Mouse (Mus musculus) stomach, embryonic 15.5 days (tissue): ENCODE results near the gene Rab3c. TPM values are rescaled to one million over a fixed set of nuclear protein-coding genes. Genes with fewer than 3 reads are reported as not detected.

Experiments
- ATAC-seq: fragments of 200-750 bp; cut with Nextera tagmentation; 2 replicates; pipeline ENCODE4 v1.8.0; 2017; ENCODE audit warnings: low read depth, moderate number of reproducible peaks, moderate TSS enrichment; ENCODE audit not compliant: insufficient read depth, low FRiP score
- H3K27ac ChIP-seq: fragments of 300-500 bp; sonication (generic); 2 replicates; pipeline ENCODE4 v1.5.1; 2015; ENCODE audit warnings: mild to moderate bottlenecking, inconsistent platforms
- H3K27me3 ChIP-seq: fragments of 300-500 bp; sonication (generic); replicated peaks from 2 replicates; pipeline ENCODE4 v1.6.1; 2015; ENCODE audit warnings: inconsistent platforms
- H3K36me3 ChIP-seq: fragments of 300-500 bp; sonication (generic); 2 replicates; pipeline ENCODE4 v1.6.1; 2015; ENCODE audit warnings: inconsistent platforms
- H3K4me1 ChIP-seq: fragments of 300-500 bp; sonication (generic); 2 replicates; pipeline ENCODE4 v1.6.1; 2015; ENCODE audit warnings: inconsistent platforms
- H3K4me2 ChIP-seq: fragments of 300-500 bp; sonication (generic); 2 replicates; pipeline ENCODE4 v1.6.1; 2015; ENCODE audit warnings: mild to moderate bottlenecking, inconsistent platforms
- H3K4me3 ChIP-seq: fragments of 300-500 bp; sonication (generic); replicated peaks from 2 replicates; pipeline ENCODE4 v1.5.1; 2015; ENCODE audit warnings: inconsistent platforms
- H3K9ac ChIP-seq: fragments of 300-500 bp; sonication (generic); 2 replicates; pipeline ENCODE4 v1.6.1; 2015; ENCODE audit warnings: inconsistent platforms
- H3K9me3 ChIP-seq: fragments of 300-500 bp; sonication (generic); 2 replicates; pipeline ENCODE4 v1.6.1; 2016; ENCODE audit warnings: inconsistent platforms
- WGBS: fragments of 180-500 bp; shearing (Covaris S2); methylation state at CpG from one replicate; pipeline ENCODE4 v1.1.7; 2015; 5-methylcytosine and 5-hydroxymethylcytosine counted together
- polyA plus RNA-seq: library from polyadenylated mRNA; unstranded; fragments of >200 nt; fragmentation: Nextera tagmentation; extraction: Ambion mirVana; gene quantifications from 2 replicates; pipeline ENCODE4 v1.2.1, GENCODE M21; 2015

Gene Rab3c
- polyA plus RNA-seq, 1 experiment from 2014 or later: 4.8 TPM

DNA sequence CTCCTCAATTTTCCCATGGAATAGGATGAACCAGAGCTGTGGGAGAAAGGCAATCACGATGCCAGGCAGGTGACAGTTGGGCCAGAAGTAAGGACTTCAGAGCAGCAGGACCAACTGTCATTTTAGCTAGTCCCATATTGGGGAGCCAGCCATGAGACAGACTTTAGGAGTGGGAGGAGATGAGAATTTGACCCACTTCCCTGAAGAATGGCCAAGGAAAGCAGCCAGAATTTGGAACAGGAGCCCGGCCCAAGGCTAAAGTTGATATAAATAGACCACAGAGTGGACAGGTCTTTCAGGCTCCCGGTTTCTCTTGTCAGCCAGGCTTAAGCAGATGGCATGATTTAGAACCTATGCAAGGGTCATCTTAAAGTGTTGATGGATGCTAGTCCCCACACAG lies 213.6 kb downstream of the Rab3c start:
- 68% methylated on average over 3 of the region's 3 CpGs for WGBS
- Histone ChIP-seq H3K27me3 (no peaks in the 10 kb centered on the region), H3K36me3 (no peaks in the 10 kb centered on the region), H3K4me3 (no peak overlapping the region), H3K4me2 (no peak overlapping the region), H3K9ac (no peak overlapping the region), H3K27ac (no peak overlapping the region), H3K9me3 (no peaks in the 10 kb centered on the region), H3K4me1 (0 out of 2 replicates have a peak, but pooled peaks cover 5% of the 10 kb centered on the region)
- ATAC-seq: no peak

DNA sequence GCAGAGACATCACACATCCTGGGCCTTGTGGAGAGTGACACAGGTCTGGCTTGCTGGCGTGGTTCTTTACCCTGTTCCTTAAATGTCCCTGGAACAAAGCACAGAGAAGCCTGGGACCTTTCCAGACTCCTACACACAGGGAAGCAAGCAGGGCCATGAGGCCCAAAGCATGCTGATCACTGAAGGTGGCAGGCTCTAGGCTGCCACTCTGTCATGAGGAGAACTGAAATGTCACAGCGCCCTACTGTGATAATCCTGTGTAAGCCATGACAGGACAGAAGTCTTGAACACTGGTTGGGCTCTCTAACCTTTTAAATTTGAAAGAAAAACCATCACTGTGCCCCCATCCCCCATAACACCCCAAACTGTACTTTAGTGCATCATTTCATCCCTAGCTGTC lies 214.1 kb downstream of the Rab3c start:
- 0 out of 2 replicates have a peak, but pooled peaks cover 5% of the 10 kb centered on the region for H3K4me1 ChIP-seq
- no peak overlapping the region for H3K4me2 ChIP-seq
- no peaks in the 10 kb centered on the region for H3K9me3 ChIP-seq
- WGBS: 93% methylated on average over 2 of the region's 2 CpGs
- no peak overlapping the region for H3K4me3 ChIP-seq
- no peak overlapping the region for H3K27ac ChIP-seq
- H3K36me3 ChIP-seq: no peaks in the 10 kb centered on the region
- no peak overlapping the region for H3K9ac ChIP-seq
- H3K27me3 ChIP-seq: no peaks in the 10 kb centered on the region
- ATAC-seq: no peak

DNA sequence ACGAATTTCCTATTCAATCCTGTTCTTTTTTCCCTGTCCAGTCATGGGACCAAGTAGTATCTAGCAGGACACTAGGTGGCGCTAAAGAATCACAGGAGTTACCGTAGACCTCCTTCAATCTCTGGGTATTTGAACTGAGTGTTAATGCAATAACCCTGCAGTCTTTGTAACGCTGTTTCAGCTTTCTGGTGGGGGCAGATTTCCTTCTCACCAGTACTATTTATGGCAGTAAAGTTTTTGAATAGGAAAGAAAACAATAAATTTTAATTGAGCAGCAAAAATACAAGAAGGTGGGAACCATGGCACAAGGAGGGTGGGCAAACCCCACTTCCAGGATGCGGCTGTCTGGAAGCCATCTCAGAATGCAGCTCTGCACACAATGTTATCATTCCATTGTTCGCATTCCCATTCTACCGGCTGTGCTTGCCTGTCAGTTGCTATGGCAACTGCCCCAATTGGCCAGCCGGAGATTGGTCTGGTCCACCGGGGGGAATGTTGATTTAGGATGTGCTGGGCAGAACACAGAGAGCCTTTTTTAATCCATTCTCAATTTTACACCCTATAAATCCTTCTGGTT lies 217.9 kb downstream of the Rab3c start:
- no peak overlapping the region for H3K4me3 ChIP-seq
- no peak overlapping the region for H3K9ac ChIP-seq
- 0 out of 2 replicates have a peak, but pooled peaks cover 5% of the 10 kb centered on the region for H3K4me1 ChIP-seq
- peak; percentile 77; the same call in 1 of the 2 replicates for ATAC-seq
- H3K36me3 ChIP-seq: no peaks in the 10 kb centered on the region
- H3K27ac ChIP-seq: no peak overlapping the region
- 10% methylated on average over 9 of the region's 9 CpGs for WGBS
- H3K27me3 ChIP-seq: no peaks in the 10 kb centered on the region
- H3K4me2 ChIP-seq: peak overlapping the region; percentile 5; the same call in 1 of the 2 replicates
- no peaks in the 10 kb centered on the region for H3K9me3 ChIP-seq

DNA sequence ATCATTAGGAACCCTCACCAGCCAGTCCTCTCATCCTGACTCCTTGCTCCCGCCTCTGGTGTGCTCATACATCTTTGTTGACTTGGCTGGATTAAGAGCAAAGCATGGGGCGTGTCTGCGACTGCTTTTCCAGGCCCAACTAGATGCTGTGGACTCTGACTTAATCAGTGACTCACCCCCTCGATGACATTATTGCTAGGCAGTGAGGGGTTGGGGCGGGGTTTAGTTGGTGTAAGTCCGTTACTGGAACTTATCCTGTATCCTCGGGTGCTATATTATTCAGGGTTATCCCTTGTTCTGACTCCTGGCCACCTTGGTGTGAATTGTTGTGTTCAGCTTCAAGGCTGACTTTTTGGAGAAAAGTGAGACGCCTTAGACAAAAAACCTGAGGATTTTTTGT lies 218.5 kb downstream of the Rab3c start:
- Histone ChIP-seq H3K4me3 (no peak overlapping the region), H3K9ac (no peak overlapping the region), H3K4me1 (0 out of 2 replicates have a peak, but pooled peaks cover 5% of the 10 kb centered on the region), H3K36me3 (no peaks in the 10 kb centered on the region), H3K9me3 (no peaks in the 10 kb centered on the region), H3K27ac (no peak overlapping the region), H3K4me2 (no peak overlapping the region), H3K27me3 (no peaks in the 10 kb centered on the region)
- ATAC-seq: no peak
- WGBS: 59% methylated on average over 8 of the region's 8 CpGs

DNA sequence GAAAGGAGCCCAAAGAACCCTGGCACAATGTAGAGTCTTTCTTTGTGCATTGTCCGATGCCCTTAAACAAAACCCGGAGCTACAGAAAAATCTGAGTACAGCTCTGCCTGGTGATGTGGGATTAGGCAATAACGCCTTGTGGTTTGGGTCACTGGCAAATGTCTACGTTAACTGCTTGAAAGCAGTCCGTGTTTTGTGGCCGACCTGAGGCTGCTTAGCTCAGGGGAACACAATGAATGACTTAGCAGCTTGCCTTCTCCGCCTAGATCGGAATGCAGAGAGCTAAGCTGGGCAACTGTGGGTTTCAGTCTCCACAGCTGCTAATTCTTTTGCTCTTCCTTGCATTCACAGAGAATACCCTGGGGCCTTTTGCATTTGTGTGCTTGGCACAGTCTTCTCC lies 226.3 kb downstream of the Rab3c start:
- no peak overlapping the region for H3K27ac ChIP-seq
- H3K9me3 ChIP-seq: no peaks in the 10 kb centered on the region
- no peaks in the 10 kb centered on the region for H3K27me3 ChIP-seq
- WGBS: 71% methylated on average over 8 of the region's 8 CpGs
- H3K4me1 ChIP-seq: no peaks in the 10 kb centered on the region
- no peaks in the 10 kb centered on the region for H3K36me3 ChIP-seq
- H3K4me2 ChIP-seq: no peak overlapping the region
- ATAC-seq: no peak
- H3K9ac ChIP-seq: no peak overlapping the region
- no peak overlapping the region for H3K4me3 ChIP-seq

DNA sequence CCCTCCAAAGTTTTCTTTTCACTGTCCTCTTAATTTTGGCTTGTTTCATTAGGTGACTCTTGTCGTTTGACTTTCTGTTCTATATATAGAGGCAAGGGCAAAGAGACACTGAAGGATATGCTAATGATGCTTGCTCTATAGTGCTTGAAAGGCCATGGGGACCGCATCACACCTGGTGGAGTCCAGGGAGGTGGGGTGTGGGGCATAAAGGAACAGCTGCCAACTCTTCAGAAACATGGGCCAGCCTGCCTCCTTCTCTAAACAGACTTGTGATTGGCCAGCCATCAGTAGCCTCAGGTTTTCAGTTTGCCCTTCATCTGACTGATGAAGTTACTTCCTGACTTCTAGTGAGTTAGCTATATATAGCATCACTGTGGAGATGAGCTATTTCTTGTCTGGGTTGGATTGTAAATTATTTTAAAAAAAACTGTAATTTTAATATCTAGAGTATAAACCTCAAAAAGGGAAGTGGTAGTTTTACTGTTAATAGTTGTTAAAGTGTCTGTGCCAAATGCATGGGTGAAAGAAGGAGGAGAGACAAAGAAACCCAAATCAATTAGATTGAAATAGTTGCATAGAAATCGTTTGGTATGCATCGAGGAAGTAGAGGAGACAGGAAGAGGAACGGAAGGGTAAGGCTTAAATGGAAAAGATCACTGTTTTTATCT lies 231.9 kb downstream of the Rab3c start:
- no peaks in the 10 kb centered on the region for H3K36me3 ChIP-seq
- H3K4me1 ChIP-seq: no peaks in the 10 kb centered on the region
- no peaks in the 10 kb centered on the region for H3K9me3 ChIP-seq
- no peak overlapping the region for H3K9ac ChIP-seq
- no peaks in the 10 kb centered on the region for H3K27me3 ChIP-seq
- no peak overlapping the region for H3K27ac ChIP-seq
- H3K4me2 ChIP-seq: no peak overlapping the region
- ATAC-seq: no peak
- no peak overlapping the region for H3K4me3 ChIP-seq
- 49% methylated on average over 5 of the region's 5 CpGs for WGBS

DNA sequence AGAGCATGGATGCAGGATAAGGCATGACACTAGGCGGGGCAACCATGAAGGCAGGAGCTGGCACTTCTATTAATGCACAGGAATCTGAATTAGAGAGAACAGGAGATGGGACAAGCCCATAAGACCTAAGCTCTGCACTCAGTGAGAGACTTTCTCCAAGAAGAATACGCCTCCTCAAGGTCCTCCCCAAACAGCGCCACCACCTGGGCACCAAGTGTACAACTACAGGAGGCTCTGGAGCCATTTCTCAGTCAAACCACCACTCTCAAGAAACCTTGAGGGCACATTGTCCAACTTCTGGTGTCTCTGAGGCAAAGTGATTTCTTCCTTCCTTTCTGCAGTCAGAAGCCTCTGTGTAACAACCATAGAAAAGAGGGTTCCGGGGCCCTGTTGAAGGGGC lies 236.4 kb downstream of the Rab3c start:
- ATAC-seq: no peak

DNA sequence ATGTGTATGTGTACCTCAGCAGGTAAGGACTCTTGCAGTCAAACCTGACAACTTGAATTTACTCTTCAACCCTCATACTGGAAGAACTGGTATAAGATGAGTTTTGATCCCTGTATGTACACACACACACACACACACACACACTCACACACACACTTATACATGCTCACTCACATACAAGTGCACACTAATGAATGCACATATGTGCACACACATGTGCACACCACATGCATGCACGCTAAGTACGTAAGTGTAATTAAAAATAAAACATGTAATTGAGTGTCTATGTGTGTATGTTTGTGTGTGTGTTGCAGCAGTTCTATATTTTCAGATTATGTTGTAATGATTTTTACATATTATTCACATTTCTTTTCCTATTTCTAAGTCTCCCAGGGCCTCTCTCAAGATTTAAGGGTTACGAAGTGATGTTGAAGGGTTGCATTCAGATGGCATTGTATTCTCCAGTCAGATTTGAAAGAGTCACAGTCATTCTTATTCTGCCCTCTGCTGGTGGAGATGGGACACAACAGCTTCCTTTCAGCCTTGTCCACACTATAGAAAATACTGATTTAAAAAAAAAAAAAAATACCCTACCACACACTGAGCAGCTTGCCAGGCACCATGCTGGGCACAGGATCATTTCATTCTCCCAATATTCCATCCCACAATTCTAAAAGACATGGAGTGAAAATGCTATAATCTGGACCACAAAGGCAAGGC lies 240.9 kb downstream of the Rab3c start:
- Histone ChIP-seq H3K27ac (no peak overlapping the region), H3K27me3 (no peaks in the 10 kb centered on the region), H3K4me1 (no peaks in the 10 kb centered on the region), H3K4me3 (no peak overlapping the region), H3K36me3 (no peaks in the 10 kb centered on the region), H3K9me3 (no peaks in the 10 kb centered on the region), H3K9ac (no peak overlapping the region), H3K4me2 (no peak overlapping the region)
- ATAC-seq: no peak
- WGBS: 84% methylated on average over 3 of the region's 3 CpGs

More for the DNA sequence above, 236.4 kb downstream of the Rab3c start:
- no peak overlapping the region for H3K4me2 ChIP-seq
- H3K9me3 ChIP-seq: no peaks in the 10 kb centered on the region
- H3K27ac ChIP-seq: no peak overlapping the region
- no peak overlapping the region for H3K4me3 ChIP-seq
- H3K9ac ChIP-seq: no peak overlapping the region
- WGBS: 74% methylated on average over 4 of the region's 4 CpGs
- H3K36me3 ChIP-seq: no peaks in the 10 kb centered on the region
- H3K4me1 ChIP-seq: no peaks in the 10 kb centered on the region
- H3K27me3 ChIP-seq: no peaks in the 10 kb centered on the region

DNA sequence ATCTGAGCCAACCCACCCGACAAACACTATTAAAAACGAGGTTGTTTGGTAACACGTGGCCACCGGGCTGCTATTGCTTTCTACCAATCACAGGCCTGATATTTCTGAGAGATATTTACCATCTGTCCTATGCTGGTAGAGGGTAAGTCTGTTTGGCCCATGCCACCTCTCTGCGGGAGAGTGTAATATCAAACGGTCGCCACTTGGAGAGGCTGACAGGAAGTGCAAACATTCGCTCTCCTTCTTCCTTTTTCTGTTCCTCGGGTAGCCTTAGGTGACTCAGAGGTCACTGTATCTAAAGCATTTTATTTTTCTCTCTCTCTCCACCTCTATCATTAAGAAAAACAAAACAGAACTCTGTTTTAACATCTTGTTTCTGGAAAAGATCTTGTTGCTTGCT lies 241.6 kb downstream of the Rab3c start:
- H3K4me2 ChIP-seq: no peak overlapping the region
- H3K27me3 ChIP-seq: no peaks in the 10 kb centered on the region
- H3K4me3 ChIP-seq: no peak overlapping the region
- no peak for ATAC-seq
- 61% methylated on average over 9 of the region's 9 CpGs for WGBS
- H3K9ac ChIP-seq: no peak overlapping the region
- H3K36me3 ChIP-seq: no peaks in the 10 kb centered on the region
- H3K9me3 ChIP-seq: no peaks in the 10 kb centered on the region
- no peak overlapping the region for H3K27ac ChIP-seq
- H3K4me1 ChIP-seq: no peaks in the 10 kb centered on the region

DNA sequence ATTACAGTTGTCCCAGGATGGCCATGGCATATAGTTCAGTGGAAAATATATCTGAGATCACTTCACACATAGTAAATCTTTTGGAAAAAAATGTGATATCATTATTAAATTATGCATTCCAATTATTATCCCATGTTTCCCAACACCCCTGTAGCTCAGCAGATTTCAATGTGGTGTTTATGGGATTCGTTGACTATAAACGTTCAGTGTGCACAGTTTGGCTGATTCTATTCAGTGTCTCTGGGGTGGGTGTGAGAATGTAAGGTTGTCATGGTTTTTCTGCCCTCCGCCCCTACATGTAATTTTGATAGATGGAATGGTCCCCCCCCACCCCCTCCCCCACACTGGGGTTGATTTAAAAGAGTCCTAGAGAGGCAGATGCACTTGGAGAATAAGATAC lies 242.3 kb downstream of the Rab3c start:
- WGBS: 87% methylated on average over 3 of the region's 3 CpGs
- Histone ChIP-seq H3K9me3 (no peaks in the 10 kb centered on the region), H3K36me3 (no peaks in the 10 kb centered on the region), H3K4me2 (no peak overlapping the region), H3K9ac (no peak overlapping the region), H3K4me3 (no peak overlapping the region), H3K27me3 (no peaks in the 10 kb centered on the region), H3K27ac (no peak overlapping the region), H3K4me1 (no peaks in the 10 kb centered on the region)
- ATAC-seq: no peak

DNA sequence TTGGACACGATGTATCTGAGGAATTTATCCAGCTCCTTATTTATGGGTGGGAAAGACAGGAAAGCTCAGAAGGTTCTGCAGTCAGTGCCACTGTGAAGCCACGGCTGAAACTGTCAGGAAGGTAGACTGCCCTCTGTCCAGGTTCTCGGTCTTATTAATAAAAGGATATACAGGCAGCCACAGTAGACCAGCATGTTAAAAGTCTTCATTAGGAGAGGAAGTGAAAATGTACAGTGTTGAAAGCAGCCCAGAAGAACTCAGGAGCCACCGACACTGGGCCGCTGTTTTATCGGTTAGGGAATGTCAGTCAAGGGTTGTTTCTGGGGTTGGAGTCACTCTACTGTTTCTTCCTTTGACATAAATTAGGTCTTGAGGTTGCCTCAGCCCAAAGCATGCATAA lies 245.9 kb downstream of the Rab3c start:
- ATAC-seq: no peak
- WGBS: 74% methylated on average over 6 of the region's 6 CpGs
- Histone ChIP-seq H3K36me3 (no peaks in the 10 kb centered on the region), H3K27me3 (no peaks in the 10 kb centered on the region), H3K4me3 (no peak overlapping the region), H3K9me3 (no peaks in the 10 kb centered on the region), H3K4me1 (no peaks in the 10 kb centered on the region), H3K4me2 (no peak overlapping the region), H3K9ac (no peak overlapping the region), H3K27ac (no peak overlapping the region)

DNA sequence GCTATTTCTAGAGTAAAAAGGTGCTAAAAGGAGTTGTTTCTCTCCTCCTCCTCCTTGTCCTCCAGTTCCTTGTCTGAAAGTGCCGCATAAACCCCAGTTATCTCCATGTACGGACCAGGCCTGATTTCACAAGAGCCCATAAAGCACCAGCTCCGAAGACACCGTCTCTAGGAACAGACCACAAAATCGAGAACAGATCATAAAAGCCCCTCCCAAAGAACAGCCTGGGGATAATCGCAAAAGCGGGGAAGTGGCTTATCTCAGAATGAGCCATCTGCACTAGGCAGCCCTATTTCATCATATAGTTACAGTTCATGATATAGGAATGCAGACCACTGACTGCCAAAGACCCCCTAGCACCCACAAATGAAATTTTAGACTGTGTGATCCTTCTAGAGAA lies 246.8 kb downstream of the Rab3c start:
- Histone ChIP-seq H3K9ac (no peak overlapping the region), H3K9me3 (no peaks in the 10 kb centered on the region), H3K4me1 (no peaks in the 10 kb centered on the region), H3K36me3 (no peaks in the 10 kb centered on the region), H3K27me3 (no peaks in the 10 kb centered on the region), H3K4me2 (no peak overlapping the region), H3K27ac (no peak overlapping the region), H3K4me3 (no peak overlapping the region)
- 87% methylated on average over 7 of the region's 7 CpGs for WGBS
- ATAC-seq: no peak
